Mouse (Mus musculus): ENCODE data around the gene Nrd1.

Gene Nrd1

DNA sequence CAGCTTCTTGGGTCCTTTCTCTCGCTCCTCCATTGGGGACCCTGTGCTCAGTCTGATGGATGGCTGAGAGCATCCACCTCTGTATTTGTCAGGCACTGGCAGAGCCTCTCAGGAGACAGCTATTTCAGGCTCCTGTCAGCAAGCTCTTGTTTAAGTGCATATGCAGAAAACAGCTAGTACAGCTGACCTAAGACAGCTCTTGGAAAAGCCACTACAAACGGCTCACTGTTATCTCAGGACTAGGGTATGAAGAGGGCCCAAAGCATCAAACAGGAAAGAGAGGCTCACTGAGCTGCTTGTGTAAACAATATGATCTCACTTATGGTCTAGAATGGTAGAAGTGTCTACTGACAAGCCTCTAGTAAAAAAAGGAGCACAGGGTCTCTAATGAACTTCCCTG, 93.8 kb downstream of the Nrd1 start:
- DNase-seq (ENCODE audit: low spot score in 2 of 2): no peak

GRCm38 (mm10) chr4:109098861-109099260, 98.4 kb downstream of the Nrd1 start:
- DNase-seq (ENCODE audit: low spot score in 2 of 2): no peak

GRCm38 (mm10) chr4:109102574-109102973, 102.1 kb downstream of the Nrd1 start:
- no peak for DNase-seq (ENCODE audit: low spot score in 2 of 2)

GRCm38 (mm10) chr4:109103145-109103883, 102.9 kb downstream of the Nrd1 start:
- no peak for DNase-seq (ENCODE audit: low spot score in 2 of 2)

DNA sequence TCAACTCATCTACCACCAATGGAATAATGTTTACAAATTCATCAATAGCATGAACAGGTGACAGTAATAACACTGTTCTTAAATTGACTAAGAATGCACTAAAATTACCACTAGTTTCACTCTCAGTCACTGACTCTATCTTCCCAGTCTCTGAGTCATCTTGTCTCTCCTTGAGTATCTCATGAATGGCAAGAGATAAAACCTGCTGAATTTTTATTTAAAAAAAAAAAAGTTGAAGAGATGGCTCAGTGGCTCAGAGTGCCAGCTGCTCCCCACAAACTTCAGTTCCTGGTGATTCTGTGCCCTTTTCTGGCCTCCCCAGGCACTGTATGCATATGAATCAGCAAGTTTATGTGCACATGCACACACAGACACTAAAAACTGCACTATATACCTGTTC, 104.8 kb downstream of the Nrd1 start:
- DNase-seq (ENCODE audit: low spot score in 2 of 2): no peak

DNA sequence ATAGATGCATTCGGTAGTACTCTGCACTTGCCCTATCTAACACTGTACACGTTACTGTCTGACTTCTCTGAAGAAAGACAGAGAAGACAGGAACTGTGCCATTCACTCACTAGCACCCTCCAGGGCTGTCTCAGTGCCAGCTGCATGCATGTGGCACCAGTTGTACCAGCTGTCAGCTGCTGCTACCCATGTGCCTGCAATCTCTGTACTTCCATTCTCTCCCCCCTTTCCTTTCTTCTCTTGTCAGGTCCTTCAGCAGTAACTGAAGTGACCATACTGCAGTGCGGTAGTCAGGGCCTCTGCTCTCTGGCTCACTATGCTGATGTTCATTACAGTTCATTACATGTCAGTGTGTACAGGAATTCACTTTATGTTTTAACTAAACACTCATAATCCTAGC, 105.6 kb downstream of the Nrd1 start:
- DNase-seq (ENCODE audit: low spot score in 2 of 2): no peak

DNA sequence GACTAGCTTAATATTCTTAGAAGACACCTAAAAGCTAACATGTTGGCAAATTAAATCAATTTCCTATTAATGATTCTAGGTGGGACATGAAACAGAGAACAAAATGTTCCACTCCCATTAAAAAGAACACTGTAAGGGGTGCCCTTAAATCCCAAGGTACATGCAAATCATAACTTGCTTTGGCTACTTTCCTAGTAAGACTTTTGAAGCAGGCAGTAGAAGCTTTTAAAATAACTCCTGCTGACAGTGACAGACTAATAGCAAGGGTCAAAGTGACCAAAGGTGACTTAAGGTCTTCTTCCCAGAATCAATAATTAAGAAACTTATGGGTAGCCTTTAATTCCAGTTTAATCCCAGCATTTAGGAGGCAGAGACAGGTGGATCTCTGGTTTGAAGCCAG, 106.1 kb downstream of the Nrd1 start:
- DNase-seq (ENCODE audit: low spot score in 2 of 2): no peak

GRCm38 (mm10) chr4:109109012-109109411, 108.6 kb downstream of the Nrd1 start:
- no peak for DNase-seq (ENCODE audit: low spot score in 2 of 2)

GRCm38 (mm10) chr4:109109686-109110085, 109.2 kb downstream of the Nrd1 start:
- DNase-seq (ENCODE audit: low spot score in 2 of 2): no peak

GRCm38 (mm10) chr4:109110978-109111377, 110.5 kb downstream of the Nrd1 start:
- DNase-seq (ENCODE audit: low spot score in 2 of 2): no peak

Measured in thymus, postnatal 10 days (tissue).